Mouse (Mus musculus): ENCODE results near the gene Dop1b.

DNA sequence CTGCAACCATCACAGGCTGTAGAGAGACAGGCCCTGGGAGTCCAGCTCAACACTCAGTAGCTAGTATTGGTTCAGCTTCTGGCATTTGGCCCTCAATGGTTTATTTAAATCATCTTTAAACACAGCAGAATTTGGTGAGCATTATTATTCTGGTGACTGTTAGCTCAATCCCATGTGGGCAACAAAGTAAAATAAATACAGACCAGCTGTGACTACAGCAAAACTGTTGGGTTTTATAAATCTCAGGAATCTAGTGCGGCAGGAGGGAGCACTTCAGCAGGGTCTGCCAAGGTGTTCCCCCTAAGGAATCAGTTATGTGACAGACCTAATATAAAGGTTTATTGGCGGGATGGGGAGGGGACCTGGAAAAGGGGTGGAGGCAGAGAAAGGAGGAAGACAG is 19.0 kb upstream of the Dop1b start:
- TF ChIP-seq POLR2A (IDR thresholded peaks at IDR 0.05; ENCODE audit: insufficient read depth, low read length) (no peak), CTCF (IDR thresholded peaks at IDR 0.05; ENCODE audit: low read depth, low read length) (no peak)

Measured in ES-Bruce4 (cell line).